Mouse (Mus musculus) C2C12 (cell line): ENCODE data around the gene Vmn1r39. TPM values are rescaled to one million over a fixed set of nuclear protein-coding genes. Genes with fewer than 3 reads are reported as not detected.
"Not testable (repeated sequence)": the region's sequence is repeated elsewhere in the genome, so short reads cannot be mapped to it uniquely, and the experiment has no call there.

Source experiments
- H3K27me3 ChIP-seq: one replicate; pipeline ENCODE4 v1.6.1; 2011; ENCODE audit not compliant: control insufficient read depth, insufficient read depth, insufficient read length
- H3K36me3 ChIP-seq: one replicate; pipeline ENCODE4 v1.6.1; 2011; ENCODE audit not compliant: control insufficient read depth, insufficient read depth
- H3K4me3 ChIP-seq: one replicate; pipeline ENCODE4 v1.5.1; 2011; ENCODE audit warnings: mild to moderate bottlenecking, control low read depth; ENCODE audit not compliant: poor library complexity, insufficient read depth, severe bottlenecking
- H3K79me2 ChIP-seq: one replicate; pipeline ENCODE4 v1.6.1; 2011; ENCODE audit not compliant: control insufficient read depth, insufficient read depth
- H3K79me3 ChIP-seq: one replicate; pipeline ENCODE4 v1.6.1; 2011; ENCODE audit warnings: low read depth, control low read depth
- H3ac ChIP-seq: one replicate; pipeline ENCODE3; 2011; ENCODE audit warnings: low read depth; ENCODE audit not compliant: control insufficient read depth, insufficient read length
- CEBPB ChIP-seq: IDR thresholded peaks from one replicate; pipeline ENCODE4 v1.6.1; 2011; ENCODE audit warnings: low read depth, mild to moderate bottlenecking, control low read depth, moderate library complexity
- CTCF ChIP-seq: IDR thresholded peaks from one replicate; pipeline ENCODE4 v1.5.1; 2011; ENCODE audit not compliant: control insufficient read depth, insufficient read depth, insufficient read length
- FOSL1 ChIP-seq: IDR thresholded peaks from one replicate; pipeline ENCODE4 v1.8.0; 2011; ENCODE audit warnings: mild to moderate bottlenecking, low read length; ENCODE audit not compliant: poor library complexity, insufficient read depth, severe bottlenecking
- MAX ChIP-seq: IDR thresholded peaks from one replicate; pipeline ENCODE4 v1.6.1; 2011; ENCODE audit warnings: mild to moderate bottlenecking, control low read depth
- MYOD1 ChIP-seq: IDR thresholded peaks from one replicate; pipeline ENCODE4 v1.6.1; 2011; ENCODE audit warnings: low read depth; ENCODE audit not compliant: control insufficient read depth, insufficient read length
- MYOG ChIP-seq: IDR thresholded peaks from one replicate; pipeline ENCODE4 v1.6.1; 2011; ENCODE audit not compliant: control insufficient read depth, insufficient read length; ENCODE audit errors: extremely low read depth
- USF1 ChIP-seq: IDR thresholded peaks from one replicate; pipeline ENCODE4 v1.6.1; 2011; ENCODE audit warnings: low read depth, mild to moderate bottlenecking, control low read depth, moderate library complexity
- polyA plus RNA-seq: library from polyadenylated mRNA; unstranded; fragments of >200 nt; fragmentation: generic; extraction: Trizol; gene quantifications from one replicate; pipeline ENCODE4 v1.2.1, GENCODE M21; 2012; ENCODE audit warnings: missing spikeins

The Vmn1r39 gene
- polyA plus RNA-seq, 1 experiment, result not detected

DNA sequence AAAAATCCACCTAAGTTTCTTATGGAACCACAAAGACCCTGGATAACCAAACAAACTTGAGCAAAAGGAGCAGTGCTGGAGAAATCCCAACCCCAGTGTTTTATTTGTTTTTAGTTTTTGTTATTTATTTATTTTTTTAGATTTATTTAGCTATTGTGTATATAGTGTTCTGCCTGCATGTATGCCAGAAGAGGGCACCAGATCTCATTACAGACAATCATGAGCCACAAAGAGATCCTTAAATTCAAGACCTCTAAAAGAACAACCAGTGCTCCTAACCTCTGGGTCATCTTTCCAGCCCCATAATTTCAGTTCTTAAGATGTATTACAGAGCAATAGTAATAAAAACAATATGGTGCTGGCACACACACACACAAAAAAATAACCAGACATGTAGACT is 26.5 kb upstream of the Vmn1r39 start:
- no peaks in the 10 kb centered on the region for H3K79me3 ChIP-seq
- no peaks in the 10 kb centered on the region for H3K36me3 ChIP-seq
- no peaks in the 10 kb centered on the region for H3K79me2 ChIP-seq
- no peak overlapping the region for H3K4me3 ChIP-seq
- TF ChIP-seq FOSL1 (no peak), USF1 (no peak), CEBPB (no peak)
- H3K27me3 ChIP-seq, result no peaks in the 10 kb centered on the region
- no peak overlapping the region for H3ac ChIP-seq

DNA sequence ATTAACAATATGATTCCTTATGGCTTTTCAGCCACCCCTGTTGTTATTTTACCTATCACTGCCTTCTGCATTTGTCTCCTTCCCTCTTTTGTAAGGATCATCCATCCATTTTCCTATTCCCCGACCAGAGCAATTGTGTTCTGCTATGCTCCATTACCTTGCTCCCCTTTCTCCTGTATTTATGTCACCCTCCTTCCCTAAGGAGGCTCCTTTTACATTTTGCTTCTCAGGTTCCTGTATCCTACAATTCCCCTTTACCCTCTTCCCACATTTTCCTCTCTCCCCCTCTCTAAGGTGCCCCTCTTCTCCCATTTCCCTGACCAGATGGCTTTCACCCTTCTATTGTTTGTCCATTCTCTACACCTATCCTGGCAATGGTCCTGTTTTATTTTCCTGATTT is 4.1 kb downstream of the Vmn1r39 start:
- H3K4me3 ChIP-seq, result no peak overlapping the region
- H3K79me3 ChIP-seq, result no peaks in the 10 kb centered on the region
- TF ChIP-seq MYOD1 (no peak), CEBPB (no peak), FOSL1 (no peak), MYOG (no peak), CTCF (no peak), MAX (no peak), USF1 (no peak)
- no peak overlapping the region for H3ac ChIP-seq
- no peaks in the 10 kb centered on the region for H3K79me2 ChIP-seq
- H3K36me3 ChIP-seq, result no peaks in the 10 kb centered on the region
- no peaks in the 10 kb centered on the region for H3K27me3 ChIP-seq

DNA sequence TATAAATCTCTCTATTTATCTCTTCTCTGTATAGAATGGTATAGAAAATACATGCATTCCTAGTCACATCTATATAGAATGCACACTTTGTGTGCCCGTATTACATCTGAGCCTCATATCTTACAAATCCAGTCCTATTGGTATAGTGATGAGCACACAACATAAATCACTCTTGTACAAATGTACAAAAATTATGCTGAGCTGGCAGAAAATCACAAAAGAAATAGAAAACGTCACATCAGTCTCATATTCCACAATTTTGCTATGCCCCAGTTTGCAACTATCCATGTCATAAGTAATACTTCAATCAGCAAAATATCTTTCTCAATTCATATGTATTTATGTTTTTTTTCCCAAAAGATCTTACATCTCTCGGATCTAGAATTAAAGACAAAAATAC is 4.7 kb downstream of the Vmn1r39 start:
- Histone ChIP-seq H3K79me3 (no peaks in the 10 kb centered on the region), H3K27me3 (no peaks in the 10 kb centered on the region), H3ac (no peak overlapping the region), H3K79me2 (no peaks in the 10 kb centered on the region), H3K36me3 (no peaks in the 10 kb centered on the region), H3K4me3 (no peak overlapping the region)
- TF ChIP-seq MYOD1, result no peak
- TF ChIP-seq FOSL1, result no peak

DNA sequence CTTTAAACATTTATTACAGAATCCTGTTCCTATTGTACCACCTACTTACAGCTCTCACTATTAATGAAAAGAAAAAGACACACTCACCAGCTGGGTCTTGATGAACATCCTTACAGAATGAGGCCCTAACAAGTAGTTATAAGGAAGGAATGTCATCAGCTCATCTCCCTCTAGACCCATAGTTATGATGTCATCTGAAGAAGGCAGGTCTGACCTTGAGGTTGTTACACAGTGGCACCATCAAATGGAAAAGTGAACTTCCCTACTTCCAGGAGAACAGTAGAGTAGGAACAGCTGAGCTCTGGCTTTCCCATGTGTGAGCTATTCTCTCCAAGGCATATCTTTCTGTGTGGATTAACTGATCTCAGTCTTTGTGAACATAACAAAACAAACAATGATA is 27.9 kb downstream of the Vmn1r39 start, which contains the start of gene Vmn1r38:
TSS of gene Vmn1r38 (minus strand) at position 101 of the 400 bp plus-strand sequence.
- H3K79me2 ChIP-seq, H3K79me3 ChIP-seq, H3K36me3 ChIP-seq, H3ac ChIP-seq, H3K4me3 ChIP-seq, H3K27me3 ChIP-seq: not testable (repeated sequence)

Other genes with a start within 250 kb of the Vmn1r39 start
- not detected for gene Vmn1r33, start 192.3 kb downstream of the Vmn1r39 start, polyA plus RNA-seq
- not detected for gene Vmn1r34, start 166.7 kb downstream of the Vmn1r39 start, polyA plus RNA-seq
- not detected for gene Vmn1r35, start 124.7 kb downstream of the Vmn1r39 start, polyA plus RNA-seq
- gene Vmn1r36, start 91.4 kb downstream of the Vmn1r39 start, polyA plus RNA-seq, result not detected
- gene Vmn1r37, start 81.2 kb downstream of the Vmn1r39 start, polyA plus RNA-seq, result not detected
- gene Vmn1r38, start 28.0 kb downstream of the Vmn1r39 start, polyA plus RNA-seq, result not detected
- 24.9 TPM for gene Gng12, start 85.8 kb upstream of the Vmn1r39 start, polyA plus RNA-seq
- 16.8 TPM for gene Gadd45a, start 226.8 kb upstream of the Vmn1r39 start, polyA plus RNA-seq